Mouse (Mus musculus): ENCODE data around the gene Luzp1. TPM values are rescaled to one million over a fixed set of nuclear protein-coding genes. Genes with fewer than 3 reads are reported as not detected.

Luzp1 gene
- polyA plus RNA-seq, 1 experiment, result 29.6 TPM

DNA sequence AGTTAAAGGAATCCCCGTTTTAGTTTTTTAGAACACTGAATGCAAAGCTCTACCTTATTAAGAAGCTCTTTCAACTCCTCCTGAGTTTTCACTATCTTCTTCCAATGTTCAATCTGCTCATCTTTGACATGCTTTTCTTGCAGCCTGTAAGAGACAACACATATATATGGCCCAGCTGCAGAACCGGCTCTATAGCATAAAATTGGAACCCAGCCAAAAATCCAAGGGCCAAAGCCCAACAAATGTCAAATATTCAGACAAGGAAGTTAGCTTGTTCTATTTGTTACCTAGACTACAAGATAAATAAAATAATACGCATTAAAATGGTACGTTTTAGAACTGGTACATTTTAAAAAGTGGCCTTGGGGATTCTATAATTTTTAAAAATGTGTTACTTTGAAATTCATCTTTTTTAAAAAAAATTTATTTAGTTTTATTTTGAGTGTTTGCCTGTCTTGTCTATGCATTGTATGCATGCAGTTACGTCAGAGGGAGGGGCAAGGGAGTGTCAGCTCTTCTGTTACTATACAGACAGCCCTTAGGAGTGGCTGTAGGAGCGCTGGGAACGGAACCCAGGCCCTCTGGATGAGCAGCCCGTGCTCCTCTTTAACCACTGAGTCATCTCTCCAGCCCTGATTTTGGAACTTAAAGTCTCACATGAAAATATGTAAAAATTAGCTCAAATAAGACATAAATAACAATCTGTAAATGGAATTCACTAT, 90.9 kb downstream of the Luzp1 start:
- TF ChIP-seq POLR2A (IDR thresholded peaks at IDR 0.05; ENCODE audit: extremely low read depth, insufficient read depth, low read length) (no peak), CTCF (IDR thresholded peaks at IDR 0.05; ENCODE audit: extremely low read depth, insufficient read depth, low read length) (no peak)

DNA sequence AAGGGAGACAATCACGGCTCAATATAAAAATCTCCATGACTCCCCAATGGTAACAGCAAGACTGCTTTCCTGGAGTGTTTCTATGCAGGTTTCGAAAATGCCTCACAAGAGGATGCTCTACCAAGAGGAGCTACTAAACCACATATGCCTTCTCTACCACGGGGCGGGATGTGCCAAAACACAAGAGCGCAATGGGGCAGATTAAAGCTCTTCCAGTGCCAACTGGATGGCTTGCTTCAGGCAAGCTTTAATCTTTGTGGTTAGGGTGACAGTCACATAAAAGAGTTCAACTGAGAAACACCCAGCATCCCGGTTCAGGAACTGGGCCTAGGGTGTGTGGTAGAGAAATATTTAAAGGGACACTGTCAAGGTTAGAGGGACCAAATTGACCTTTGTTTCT, 93.2 kb downstream of the Luzp1 start:
- H3K4me3 ChIP-seq (ENCODE audit: insufficient read depth, low read length), result no peak overlapping the region
- peaks cover 3% of the 10 kb centered on the region for H3K4me1 ChIP-seq (ENCODE audit: control insufficient read depth, insufficient read depth, low read length)
- H3K27ac ChIP-seq (ENCODE audit: insufficient read depth, low read length), result no peak overlapping the region
- TF ChIP-seq CTCF (IDR thresholded peaks at IDR 0.05; ENCODE audit: extremely low read depth, insufficient read depth, low read length), result no peak
- TF ChIP-seq POLR2A (IDR thresholded peaks at IDR 0.05; ENCODE audit: extremely low read depth, insufficient read depth, low read length), result no peak

More for the DNA sequence above, 90.9 kb downstream of the Luzp1 start:
- no peak overlapping the region for H3K27ac ChIP-seq (ENCODE audit: insufficient read depth, low read length)
- 0 out of 2 replicates have a peak, but pooled peaks cover 2% of the 10 kb centered on the region for H3K4me1 ChIP-seq (ENCODE audit: control insufficient read depth, insufficient read depth, low read length)
- no peak overlapping the region for H3K4me3 ChIP-seq (ENCODE audit: insufficient read depth, low read length)

DNA sequence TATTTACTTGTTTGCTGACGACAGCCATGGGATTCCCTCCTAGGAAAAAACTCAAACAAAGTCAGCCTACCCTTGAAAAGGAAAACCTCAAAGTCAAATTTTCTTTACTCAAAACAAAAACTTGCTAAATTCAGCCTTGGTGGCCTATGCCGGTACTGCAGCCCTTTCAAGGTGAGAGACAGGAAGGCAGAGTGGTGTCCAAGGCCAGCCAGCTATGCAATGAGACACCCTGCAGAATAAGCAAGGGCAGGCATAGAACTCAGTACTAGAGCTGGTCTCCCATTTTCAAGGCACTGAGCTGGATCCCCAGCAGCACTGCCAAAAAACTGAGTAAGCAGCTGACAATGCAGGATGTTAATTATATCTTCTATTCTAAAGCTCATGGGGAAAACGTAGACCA, 99.1 kb downstream of the Luzp1 start:
- Histone ChIP-seq H3K4me3 (ENCODE audit: insufficient read depth, low read length) (no peak overlapping the region), H3K4me1 (ENCODE audit: control insufficient read depth, insufficient read depth, low read length) (peaks cover 6% of the 10 kb centered on the region), H3K27ac (ENCODE audit: insufficient read depth, low read length) (no peak overlapping the region)
- TF ChIP-seq CTCF (IDR thresholded peaks at IDR 0.05; ENCODE audit: extremely low read depth, insufficient read depth, low read length) (no peak), POLR2A (IDR thresholded peaks at IDR 0.05; ENCODE audit: extremely low read depth, insufficient read depth, low read length) (no peak)

DNA sequence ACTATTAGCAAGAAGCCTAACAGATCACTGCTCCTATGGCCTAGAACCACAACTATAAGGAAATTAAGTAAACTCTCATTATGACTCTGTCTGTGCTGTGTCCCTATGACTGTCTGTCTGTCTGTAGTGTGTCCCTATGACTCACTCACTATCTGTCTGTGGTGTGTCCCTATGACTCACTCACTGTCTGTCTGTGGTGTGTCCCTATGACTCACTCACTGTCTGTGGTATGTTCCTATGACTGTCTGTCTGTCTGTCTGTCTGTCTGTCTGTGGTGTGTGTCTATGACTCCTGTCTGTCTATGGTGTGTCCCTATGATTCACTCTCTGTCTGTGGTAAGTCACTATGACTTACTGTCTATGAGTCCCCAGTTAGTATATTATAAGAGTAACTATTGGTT, 100.4 kb downstream of the Luzp1 start:
- TF ChIP-seq POLR2A (IDR thresholded peaks at IDR 0.05; ENCODE audit: extremely low read depth, insufficient read depth, low read length) (no peak), CTCF (IDR thresholded peaks at IDR 0.05; ENCODE audit: extremely low read depth, insufficient read depth, low read length) (no peak)
- no peak overlapping the region for H3K4me3 ChIP-seq (ENCODE audit: insufficient read depth, low read length)
- peaks cover 7% of the 10 kb centered on the region for H3K4me1 ChIP-seq (ENCODE audit: control insufficient read depth, insufficient read depth, low read length)
- H3K27ac ChIP-seq (ENCODE audit: insufficient read depth, low read length), result no peak overlapping the region

DNA sequence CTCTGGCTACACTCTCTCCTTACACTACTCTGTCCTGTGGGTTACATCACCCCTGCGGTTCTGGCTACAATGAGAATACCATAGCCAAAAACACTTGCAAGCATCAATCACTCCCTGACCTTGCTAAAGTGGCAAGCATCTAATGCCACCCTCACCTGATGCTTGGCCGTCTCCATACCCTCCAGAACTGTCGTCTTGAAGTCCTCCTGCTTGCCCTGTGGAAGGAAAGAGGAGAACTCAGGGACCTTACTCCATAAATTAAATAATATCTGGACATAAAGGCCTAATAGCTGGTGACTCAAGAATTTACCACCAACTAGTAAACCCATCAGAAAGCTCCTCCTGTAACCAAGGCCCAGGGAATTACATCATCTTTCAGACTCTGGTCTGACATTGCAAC, 112.3 kb downstream of the Luzp1 start:
- no peak overlapping the region for H3K27ac ChIP-seq (ENCODE audit: insufficient read depth, low read length)
- no peak overlapping the region for H3K4me3 ChIP-seq (ENCODE audit: insufficient read depth, low read length)
- H3K4me1 ChIP-seq (ENCODE audit: control insufficient read depth, insufficient read depth, low read length), result peaks cover 3% of the 10 kb centered on the region; the same call in 1 of the 2 replicates
- TF ChIP-seq POLR2A (IDR thresholded peaks at IDR 0.05; ENCODE audit: extremely low read depth, insufficient read depth, low read length) (no peak), CTCF (IDR thresholded peaks at IDR 0.05; ENCODE audit: extremely low read depth, insufficient read depth, low read length) (no peak)

DNA sequence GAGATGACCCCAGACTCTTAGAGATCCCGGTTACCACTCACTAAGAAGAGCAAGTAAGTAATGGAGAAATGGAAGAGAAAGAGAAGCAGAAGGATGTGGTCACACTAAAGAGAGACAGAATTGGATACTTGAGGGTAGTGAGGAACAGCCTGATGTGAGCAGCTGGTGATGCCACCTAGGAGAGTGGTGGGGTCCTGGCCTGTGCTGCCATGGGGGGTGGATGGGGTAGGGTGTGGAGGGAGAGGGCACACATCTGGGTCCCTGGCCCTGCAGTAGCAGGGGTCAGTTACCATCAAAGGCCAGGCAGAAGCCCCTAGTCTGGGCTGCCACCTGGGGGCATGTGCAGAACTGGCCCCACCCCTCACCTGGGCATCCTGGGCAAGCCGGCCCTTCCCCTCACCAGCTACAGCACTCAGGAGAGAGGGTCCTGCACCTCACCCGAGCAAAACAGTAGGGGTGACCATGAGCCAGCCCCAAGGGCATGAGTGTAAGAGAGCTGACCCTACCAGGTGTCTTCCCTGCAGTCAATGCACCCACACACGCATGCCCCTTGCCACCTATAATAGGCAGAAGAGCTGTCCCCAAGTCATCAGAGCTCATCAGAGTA, 117.8 kb downstream of the Luzp1 start:
- TF ChIP-seq POLR2A (IDR thresholded peaks at IDR 0.05; ENCODE audit: extremely low read depth, insufficient read depth, low read length), result no peak
- no peak for TF ChIP-seq CTCF (IDR thresholded peaks at IDR 0.05; ENCODE audit: extremely low read depth, insufficient read depth, low read length)
- no peak overlapping the region for H3K27ac ChIP-seq (ENCODE audit: insufficient read depth, low read length)
- no peak overlapping the region for H3K4me3 ChIP-seq (ENCODE audit: insufficient read depth, low read length)

DNA sequence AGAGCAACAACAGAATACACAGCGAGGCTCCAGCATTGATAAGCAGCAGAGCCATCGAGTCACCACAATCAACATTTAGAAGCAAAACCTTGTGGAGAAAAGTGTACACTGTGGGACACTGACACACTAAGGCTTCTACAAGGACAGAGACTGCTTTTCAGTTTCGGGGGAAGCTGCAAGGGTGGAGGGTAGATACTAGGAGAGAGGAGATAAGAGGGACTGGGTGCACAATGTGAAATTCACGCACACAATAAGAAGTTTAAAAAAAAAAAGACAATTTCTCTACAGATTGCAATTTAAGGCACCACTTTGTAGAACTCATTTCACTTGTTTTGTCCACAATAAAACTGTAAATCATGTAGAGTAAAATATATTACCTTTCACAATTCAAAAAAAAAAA, 118.4 kb downstream of the Luzp1 start:
- Histone ChIP-seq H3K4me1 (ENCODE audit: control insufficient read depth, insufficient read depth, low read length) (peaks cover 5% of the 10 kb centered on the region; the same call in 1 of the 2 replicates), H3K4me3 (ENCODE audit: insufficient read depth, low read length) (no peak overlapping the region), H3K27ac (ENCODE audit: insufficient read depth, low read length) (no peak overlapping the region)
- TF ChIP-seq CTCF (IDR thresholded peaks at IDR 0.05; ENCODE audit: extremely low read depth, insufficient read depth, low read length) (no peak), POLR2A (IDR thresholded peaks at IDR 0.05; ENCODE audit: extremely low read depth, insufficient read depth, low read length) (no peak)

More for the DNA sequence above, 117.8 kb downstream of the Luzp1 start:
- peaks cover 5% of the 10 kb centered on the region; the same call in 1 of the 2 replicates for H3K4me1 ChIP-seq (ENCODE audit: control insufficient read depth, insufficient read depth, low read length)

DNA sequence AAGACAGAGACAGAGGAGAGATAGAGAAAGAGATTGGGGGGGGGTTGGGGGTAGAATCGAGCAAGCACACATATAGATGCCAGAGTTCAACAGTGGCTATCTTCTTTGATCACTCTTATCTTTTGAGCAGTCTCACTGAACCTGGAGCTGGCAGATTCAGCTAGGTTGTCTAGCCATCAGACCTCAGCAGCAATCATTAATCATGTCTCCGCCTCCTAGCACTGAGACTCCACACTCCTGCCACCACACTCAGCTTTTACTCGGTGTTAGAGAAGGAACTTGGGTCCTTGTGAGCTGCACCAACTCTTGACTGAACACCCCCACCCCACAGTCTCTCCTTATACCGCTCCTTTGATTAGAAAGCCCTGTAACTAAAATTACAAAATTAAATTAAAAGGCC, 122.5 kb downstream of the Luzp1 start:
- Histone ChIP-seq H3K27ac (ENCODE audit: insufficient read depth, low read length) (no peak overlapping the region), H3K4me1 (ENCODE audit: control insufficient read depth, insufficient read depth, low read length) (peaks cover 7% of the 10 kb centered on the region), H3K4me3 (ENCODE audit: insufficient read depth, low read length) (no peak overlapping the region)
- TF ChIP-seq CTCF (IDR thresholded peaks at IDR 0.05; ENCODE audit: extremely low read depth, insufficient read depth, low read length) (no peak), POLR2A (IDR thresholded peaks at IDR 0.05; ENCODE audit: extremely low read depth, insufficient read depth, low read length) (no peak)

DNA sequence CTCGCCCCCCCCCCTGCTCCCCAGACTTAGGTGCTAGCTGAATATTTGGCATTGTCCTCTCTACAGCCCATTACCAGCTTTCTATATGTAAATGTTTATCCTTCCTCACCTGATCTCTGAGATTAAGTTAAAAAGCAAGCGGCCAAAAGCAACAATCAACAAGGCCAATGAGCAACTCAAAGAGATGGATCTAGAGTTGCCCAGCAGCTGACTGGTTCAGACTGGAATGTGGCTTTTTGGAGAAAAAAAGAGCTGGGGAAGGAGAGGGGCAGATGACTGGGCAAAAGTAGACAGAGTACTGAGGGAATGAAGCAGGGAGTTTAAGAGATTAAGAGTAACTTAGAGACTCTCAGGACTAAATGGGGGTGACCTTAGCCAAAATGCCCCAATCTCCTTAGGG, 124.4 kb downstream of the Luzp1 start:
- Histone ChIP-seq H3K4me3 (ENCODE audit: insufficient read depth, low read length) (no peak overlapping the region), H3K27ac (ENCODE audit: insufficient read depth, low read length) (peak overlapping the region; percentile 35; the same call in 1 of the 2 replicates), H3K4me1 (ENCODE audit: control insufficient read depth, insufficient read depth, low read length) (peaks cover 10% of the 10 kb centered on the region)
- TF ChIP-seq CTCF (IDR thresholded peaks at IDR 0.05; ENCODE audit: extremely low read depth, insufficient read depth, low read length) (no peak), POLR2A (IDR thresholded peaks at IDR 0.05; ENCODE audit: extremely low read depth, insufficient read depth, low read length) (no peak)

DNA sequence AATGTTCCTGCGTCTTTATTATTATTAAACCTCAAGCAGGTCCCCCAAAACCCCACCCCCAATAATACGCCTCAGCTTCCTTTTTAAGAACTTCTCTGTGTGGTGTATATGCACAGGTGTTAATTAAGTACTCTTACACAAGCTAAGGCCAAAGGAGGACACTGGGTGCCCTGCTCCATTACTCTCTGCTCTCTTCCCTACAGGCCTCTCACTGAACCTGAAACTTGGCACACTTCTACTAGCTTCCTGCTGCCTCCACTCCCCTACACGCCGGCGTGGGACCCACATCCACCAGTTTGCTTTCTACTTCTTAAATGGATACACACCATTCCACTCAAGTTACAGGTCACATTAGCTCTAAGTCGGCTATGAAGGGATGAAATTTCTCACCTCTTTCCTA, 125.7 kb downstream of the Luzp1 start:
- H3K4me3 ChIP-seq (ENCODE audit: insufficient read depth, low read length), result no peak overlapping the region
- no peak overlapping the region for H3K27ac ChIP-seq (ENCODE audit: insufficient read depth, low read length)
- TF ChIP-seq POLR2A (IDR thresholded peaks at IDR 0.05; ENCODE audit: extremely low read depth, insufficient read depth, low read length), result no peak
- no peak for TF ChIP-seq CTCF (IDR thresholded peaks at IDR 0.05; ENCODE audit: extremely low read depth, insufficient read depth, low read length)
- peaks cover 7% of the 10 kb centered on the region for H3K4me1 ChIP-seq (ENCODE audit: control insufficient read depth, insufficient read depth, low read length)

Data from cortical plate, adult 2 months (tissue).